Mouse (Mus musculus): ENCODE data around the gene 1190005I06Rik.

GRCm38 (mm10) chr8:120692934-120693333 is 45.5 kb upstream of the 1190005I06Rik start:
- TF ChIP-seq CTCF (IDR thresholded peaks at IDR 0.05; ENCODE audit: control insufficient read depth, insufficient read depth, insufficient replicate concordance, low read depth, low read length) (no peak), POLR2A (IDR thresholded peaks at IDR 0.05; ENCODE audit: control insufficient read depth, low read depth, low read length) (no peak)
